Mouse (Mus musculus) lung, postnatal 0 days (tissue): ENCODE data around the gene Hist2h2ab. TPM values are rescaled to one million over a fixed set of nuclear protein-coding genes. Genes with fewer than 3 reads are reported as not detected.

Experiments
- ATAC-seq: fragments of 200-750 bp; cut with Nextera tagmentation; 2 replicates; pipeline ENCODE4 v1.8.0; 2017; ENCODE audit warnings: moderate library complexity
- DNase-seq: peaks from one replicate; pipeline ENCODE4 v3.0.0-alpha.2; 2016; ENCODE audit warnings: low spot score
- H3K27ac ChIP-seq: fragments of 300-500 bp; sonication (generic); 2 replicates; pipeline ENCODE4 v1.5.1; 2014; ENCODE audit warnings: antibody characterized with exemption, mild to moderate bottlenecking, low read length, mixed read lengths
- H3K27me3 ChIP-seq: fragments of 300-500 bp; sonication (generic); replicated peaks from 2 replicates; pipeline ENCODE4 v1.6.1; 2014; ENCODE audit warnings: low read length, mixed read lengths; ENCODE audit not compliant: insufficient read depth
- H3K36me3 ChIP-seq: fragments of 300-500 bp; sonication (generic); 2 replicates; pipeline ENCODE4 v1.6.1; 2014; ENCODE audit warnings: low read length, mixed read lengths; ENCODE audit not compliant: insufficient read depth
- H3K4me1 ChIP-seq: fragments of 300-500 bp; sonication (generic); 2 replicates; pipeline ENCODE4 v1.6.1; 2014; ENCODE audit warnings: antibody characterized with exemption, low read depth, low read length, mixed read lengths; ENCODE audit not compliant: insufficient read depth
- H3K4me2 ChIP-seq: fragments of 300-500 bp; sonication (generic); replicated peaks from 2 replicates; pipeline ENCODE4 v1.6.1; 2014; ENCODE audit warnings: low read depth, mild to moderate bottlenecking, low read length, moderate library complexity, mixed read lengths
- H3K4me3 ChIP-seq: fragments of 300-500 bp; sonication (generic); 2 replicates; pipeline ENCODE4 v1.5.1; 2014; ENCODE audit warnings: low read depth, low read length
- H3K9ac ChIP-seq: fragments of 300-500 bp; sonication (generic); replicated peaks from 2 replicates; pipeline ENCODE4 v1.6.1; 2014; ENCODE audit warnings: low read depth, mild to moderate bottlenecking
- H3K9me3 ChIP-seq: fragments of 300-500 bp; sonication (generic); 2 replicates; pipeline ENCODE4 v1.6.1; 2016; ENCODE audit warnings: low read length, mixed read lengths
- CTCF ChIP-seq: IDR thresholded peaks from 2 replicates; pipeline ENCODE4 v1.5.1; 2016; ENCODE audit warnings: antibody characterized with exemption, mild to moderate bottlenecking
- EP300 ChIP-seq: IDR thresholded peaks from 2 replicates; pipeline ENCODE4 v1.6.1; 2016; ENCODE audit warnings: antibody characterized with exemption, mild to moderate bottlenecking, control low read depth
- WGBS: fragments of 180-500 bp; shearing (Covaris S2); extraction: QIAGEN DNeasy Blood & Tissue Kit; methylation state at CpG from one replicate; pipeline ENCODE4 v1.1.7; 2014; 5-methylcytosine and 5-hydroxymethylcytosine counted together
- polyA plus RNA-seq: library from polyadenylated mRNA; unstranded; fragments of >200 nt; fragmentation: Nextera tagmentation; extraction: Ambion mirVana; gene quantifications from 2 replicates; pipeline ENCODE4 v1.2.1, GENCODE M21; 2015

The Hist2h2ab gene
- polyA plus RNA-seq, 1 experiment from 2014 or later = 0.31 TPM

DNA sequence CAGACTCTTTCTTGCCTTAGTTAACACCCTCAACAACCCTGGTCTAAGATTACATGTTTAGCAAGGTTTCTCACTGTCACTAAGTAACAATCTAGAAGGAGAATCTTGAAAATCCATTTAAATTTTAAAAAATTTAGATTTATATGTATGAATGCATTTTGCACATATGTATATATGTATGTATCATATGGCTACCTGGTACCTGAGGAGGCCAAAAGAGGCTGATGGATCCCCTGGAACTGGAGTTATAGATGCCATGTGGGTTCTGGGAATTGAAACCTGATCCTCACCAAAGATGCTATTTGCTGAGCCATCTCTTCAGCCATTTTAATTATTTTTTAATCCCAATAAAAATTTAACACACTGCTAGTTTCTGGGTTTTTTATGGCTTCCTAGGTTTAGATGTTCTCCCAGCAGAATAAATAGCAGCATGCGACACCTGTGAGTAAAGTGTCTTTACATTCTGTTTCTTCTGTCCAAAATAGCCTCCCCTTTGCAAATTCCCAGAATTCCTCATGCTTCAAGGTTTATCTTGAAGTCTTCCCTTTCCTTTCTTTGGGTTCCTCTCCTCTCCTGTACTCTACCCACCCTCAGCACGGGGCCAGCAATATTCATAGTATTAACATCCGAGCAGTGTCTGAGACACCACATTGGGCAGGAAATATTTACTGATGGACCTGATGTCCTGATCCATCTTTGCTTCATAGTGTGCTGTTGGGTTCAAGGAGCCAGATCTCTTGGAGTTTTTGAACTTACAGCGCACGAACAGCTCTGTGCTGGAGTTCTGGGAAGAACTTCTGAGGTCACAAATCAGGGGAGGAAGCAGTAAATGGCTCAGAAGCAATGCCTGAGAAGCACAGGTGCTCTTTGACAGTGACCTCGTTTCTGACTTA is 28.7 kb downstream of the Hist2h2ab start:
- Histone ChIP-seq H3K27me3 (no peaks in the 10 kb centered on the region; the same call in 1 of the 2 replicates), H3K9me3 (no peaks in the 10 kb centered on the region), H3K4me2 (no peak overlapping the region), H3K4me3 (no peak overlapping the region), H3K27ac (no peak overlapping the region), H3K36me3 (no peaks in the 10 kb centered on the region), H3K4me1 (peaks cover 10% of the 10 kb centered on the region; the same call in 1 of the 2 replicates), H3K9ac (no peak overlapping the region)
- ATAC-seq = no peak
- no peak for DNase-seq
- TF ChIP-seq EP300 = no peak
- TF ChIP-seq CTCF = no peak
- WGBS = 36% methylated on average over 6 of the region's 6 CpGs

DNA sequence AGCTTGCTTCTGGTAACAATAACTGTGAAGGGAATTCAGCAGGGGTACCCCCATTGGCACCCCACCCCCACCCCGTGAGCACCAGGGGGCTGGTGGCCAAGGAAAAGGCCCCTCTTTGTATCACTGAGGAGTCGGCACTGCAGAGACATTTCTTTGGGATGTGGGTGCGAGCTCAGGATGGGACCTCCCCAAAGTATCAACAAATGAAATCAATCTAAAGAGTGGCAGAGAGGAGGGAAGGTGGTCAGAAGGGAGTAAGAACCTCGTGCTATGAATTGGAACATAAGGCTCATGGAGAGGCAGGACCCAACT is 29.3 kb downstream of the Hist2h2ab start:
- H3K9ac ChIP-seq = no peak overlapping the region
- H3K36me3 ChIP-seq = no peaks in the 10 kb centered on the region
- no peak for ATAC-seq
- H3K4me2 ChIP-seq = no peak overlapping the region
- no peaks in the 10 kb centered on the region for H3K9me3 ChIP-seq
- TF ChIP-seq EP300 = no peak
- TF ChIP-seq CTCF = no peak
- peaks cover 7% of the 10 kb centered on the region; the same call in 1 of the 2 replicates for H3K4me1 ChIP-seq
- peaks cover 2% of the 10 kb centered on the region; the same call in 1 of the 2 replicates for H3K27me3 ChIP-seq
- DNase-seq = no peak
- H3K4me3 ChIP-seq = no peak overlapping the region
- 48% methylated on average over 4 of the region's 4 CpGs for WGBS
- H3K27ac ChIP-seq = no peak overlapping the region

GRCm38 (mm10) chr3:96250890-96251289 is 31.2 kb downstream of the Hist2h2ab start:
- H3K9me3 ChIP-seq = no peaks in the 10 kb centered on the region
- H3K9ac ChIP-seq = no peak overlapping the region
- H3K4me2 ChIP-seq = no peak overlapping the region
- TF ChIP-seq CTCF (no peak), EP300 (no peak)
- 72% methylated on average over 3 of the region's 3 CpGs for WGBS
- H3K36me3 ChIP-seq = no peaks in the 10 kb centered on the region
- no peak for ATAC-seq
- no peak overlapping the region for H3K4me3 ChIP-seq
- no peak for DNase-seq
- H3K4me1 ChIP-seq = 0 out of 2 replicates have a peak, but pooled peaks cover 3% of the 10 kb centered on the region
- peaks cover 3% of the 10 kb centered on the region; the same call in 1 of the 2 replicates for H3K27me3 ChIP-seq
- no peak overlapping the region for H3K27ac ChIP-seq

GRCm38 (mm10) chr3:96251787-96252186 is 32.1 kb downstream of the Hist2h2ab start:
- no peaks in the 10 kb centered on the region for H3K36me3 ChIP-seq
- DNase-seq (no peak), ATAC-seq (no peak)
- TF ChIP-seq EP300 (no peak), CTCF (no peak)
- H3K4me3 ChIP-seq = no peak overlapping the region
- H3K4me1 ChIP-seq = 0 out of 2 replicates have a peak, but pooled peaks cover 3% of the 10 kb centered on the region
- no peak overlapping the region for H3K27ac ChIP-seq
- no peak overlapping the region for H3K4me2 ChIP-seq
- no peak overlapping the region for H3K9ac ChIP-seq
- H3K9me3 ChIP-seq = no peaks in the 10 kb centered on the region
- H3K27me3 ChIP-seq = peaks cover 3% of the 10 kb centered on the region; the same call in 1 of the 2 replicates
- WGBS = 86% methylated on average over 3 of the region's 3 CpGs

DNA sequence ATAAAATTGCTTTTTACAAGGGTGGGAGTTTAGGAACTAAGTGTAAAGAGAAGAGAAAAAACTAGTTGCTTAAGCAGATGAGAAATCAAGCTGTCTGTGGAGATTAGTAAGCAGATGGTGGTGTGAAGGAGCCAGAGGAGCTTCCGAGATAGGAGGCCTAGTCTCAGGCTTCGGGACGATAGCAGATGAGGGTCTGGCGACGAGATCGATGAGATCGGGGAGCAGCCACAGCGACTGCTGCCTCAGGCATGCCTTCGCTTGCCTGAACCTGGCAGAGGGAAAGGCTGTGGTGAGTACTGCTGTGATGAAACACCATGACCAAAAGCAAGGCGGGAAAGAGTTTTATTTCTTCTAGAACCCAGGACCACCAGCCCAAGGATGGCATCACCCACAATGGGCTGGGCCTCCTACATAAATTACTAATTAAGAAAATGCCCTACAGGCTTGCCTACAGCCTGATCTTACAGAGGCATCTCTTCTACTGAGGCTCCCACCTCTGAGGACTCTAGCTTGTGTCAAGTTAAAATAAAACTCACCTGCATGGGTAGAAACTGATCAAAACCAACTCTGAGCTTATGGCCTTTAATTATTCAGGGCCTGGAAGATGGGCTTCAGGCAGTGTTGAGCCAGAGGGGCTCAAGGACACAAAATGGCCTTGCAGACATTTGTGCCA is 35.2 kb downstream of the Hist2h2ab start:
- Histone ChIP-seq H3K27ac (no peak overlapping the region), H3K4me3 (no peak overlapping the region), H3K4me1 (no peaks in the 10 kb centered on the region), H3K27me3 (peaks cover 13% of the 10 kb centered on the region), H3K9ac (no peak overlapping the region), H3K36me3 (no peaks in the 10 kb centered on the region), H3K4me2 (no peak overlapping the region), H3K9me3 (no peaks in the 10 kb centered on the region)
- TF ChIP-seq CTCF (no peak), EP300 (no peak)
- ATAC-seq (no peak), DNase-seq (no peak)
- WGBS = 54% methylated on average over 10 of the region's 10 CpGs

- H3K9ac ChIP-seq = no peak overlapping the region
- TF ChIP-seq EP300 = peak; percentile 39
- no peak for TF ChIP-seq CTCF
- H3K36me3 ChIP-seq = no peaks in the 10 kb centered on the region
- H3K27ac ChIP-seq = no peak overlapping the region
- DNase-seq (no peak), ATAC-seq (peak; percentile 32; the same call in 1 of the 2 replicates)
- no peak overlapping the region for H3K4me2 ChIP-seq
- WGBS = 44% methylated on average over 5 of the region's 5 CpGs
- H3K4me1 ChIP-seq = no peaks in the 10 kb centered on the region
- peaks cover 13% of the 10 kb centered on the region for H3K27me3 ChIP-seq
- no peaks in the 10 kb centered on the region for H3K9me3 ChIP-seq
- no peak overlapping the region for H3K4me3 ChIP-seq
Observed at GRCm38 (mm10) chr3:96255926-96256593, 36.4 kb downstream of the Hist2h2ab start.
